Mouse (Mus musculus): ENCODE measurements around the gene Kdr.

Kdr gene

GRCm38 (mm10) chr5:75978374-75979100 is at the start of gene Kdr:
Kdr (minus strand) TSS chr5:75978458.
- ATAC-seq (ENCODE audit: low TSS enrichment), result peak; percentile 51; the same call in 1 of the 2 replicates

- ATAC-seq (ENCODE audit: low TSS enrichment), result no peak
These were observed 48.5 kb upstream of the Kdr start for GRCm38 (mm10) chr5:76026805-76027204.

- ATAC-seq (ENCODE audit: low TSS enrichment), result no peak; the same call in 1 of the 2 replicates
These were observed 47.9 kb upstream of the Kdr start for GRCm38 (mm10) chr5:76025996-76026665.

GRCm38 (mm10) chr5:76023011-76023773 is 44.9 kb upstream of the Kdr start:
- ATAC-seq (ENCODE audit: low TSS enrichment), result no peak

GRCm38 (mm10) chr5:76022436-76022835 is 44.2 kb upstream of the Kdr start:
- no peak for ATAC-seq (ENCODE audit: low TSS enrichment)

GRCm38 (mm10) chr5:76018321-76018720 is 40.1 kb upstream of the Kdr start:
- no peak for ATAC-seq (ENCODE audit: low TSS enrichment)

- no peak for ATAC-seq (ENCODE audit: low TSS enrichment)
These were observed 37.8 kb upstream of the Kdr start for GRCm38 (mm10) chr5:76016086-76016485.

DNA sequence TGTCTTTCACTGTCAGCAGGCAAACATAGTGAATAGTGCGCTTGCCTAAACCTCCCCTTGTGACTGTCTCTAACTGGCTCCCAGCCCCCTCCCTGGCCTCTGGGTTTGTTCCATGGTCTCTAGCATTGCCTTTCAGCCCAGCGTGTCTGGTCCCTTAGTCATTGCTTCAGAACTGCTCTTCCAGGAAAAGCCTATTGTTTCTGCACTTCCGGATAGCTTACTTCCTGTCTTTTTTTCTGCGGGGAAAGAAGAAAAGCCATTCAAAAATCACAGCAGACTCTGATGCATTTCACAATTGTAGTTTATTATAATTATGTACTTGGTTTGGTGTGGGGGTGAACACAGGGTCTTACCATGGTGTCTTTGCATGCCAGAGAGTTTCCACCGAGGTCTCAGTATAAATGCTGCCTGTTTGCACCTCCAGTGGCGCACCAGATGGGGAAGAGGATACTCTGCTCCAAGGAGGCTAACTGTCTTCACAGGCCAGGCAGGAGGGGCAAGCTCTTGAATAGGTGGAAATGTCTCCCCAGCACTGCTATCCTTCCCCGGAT is 35.7 kb upstream of the Kdr start:
- peak; percentile 31; the same call in 1 of the 2 replicates for ATAC-seq (ENCODE audit: low TSS enrichment)

DNA sequence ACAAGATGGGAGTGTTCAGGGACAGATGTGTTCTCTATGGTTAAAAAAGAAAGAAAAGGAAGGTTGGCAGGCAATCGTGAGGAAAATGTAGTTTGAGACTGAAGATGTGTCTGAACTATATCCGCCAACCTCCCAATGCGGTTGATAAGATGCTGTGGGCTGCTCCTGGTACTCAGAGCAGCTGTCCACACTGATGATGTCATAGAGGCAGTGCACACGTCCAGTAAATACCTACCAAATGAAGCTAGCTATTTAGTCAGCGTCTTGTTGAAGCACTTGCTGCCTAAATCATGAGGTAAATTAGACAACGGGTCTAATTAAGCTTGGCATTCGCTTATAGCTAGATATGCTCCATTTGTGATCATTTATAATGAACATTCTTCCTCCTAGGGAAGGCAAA is 28.1 kb upstream of the Kdr start:
- ATAC-seq (ENCODE audit: low TSS enrichment), result no peak

- no peak for ATAC-seq (ENCODE audit: low TSS enrichment)
These were observed 12.0 kb upstream of the Kdr start for GRCm38 (mm10) chr5:75990212-75990611.

DNA sequence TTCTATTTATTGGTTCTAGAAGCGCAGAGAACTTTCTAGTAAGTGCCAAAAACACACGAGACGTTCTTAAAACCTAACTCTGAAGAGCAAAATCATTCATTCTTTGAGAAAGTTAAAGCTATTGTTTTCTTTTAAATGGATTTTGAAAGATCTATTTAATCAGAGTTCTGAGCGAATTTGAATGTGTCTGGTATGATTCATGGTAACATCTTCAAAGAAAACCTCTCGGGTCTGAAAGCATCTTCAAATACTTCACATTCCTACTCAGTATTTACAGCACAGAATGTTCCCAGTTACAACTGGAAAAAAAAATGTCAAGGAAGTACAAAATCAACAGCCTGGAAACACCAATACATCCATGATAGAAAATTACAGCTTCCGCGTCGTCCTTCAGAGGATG is 9.3 kb upstream of the Kdr start:
- ATAC-seq (ENCODE audit: low TSS enrichment), result peak; percentile 86

GRCm38 (mm10) chr5:75980521-75981311 is 2.5 kb upstream of the Kdr start:
- ATAC-seq (ENCODE audit: low TSS enrichment), result no peak

- ATAC-seq (ENCODE audit: low TSS enrichment), result no peak
These were observed 850 bp upstream of the Kdr start for GRCm38 (mm10) chr5:75979108-75979507.

- peak; percentile 76 for ATAC-seq (ENCODE audit: low TSS enrichment)
These were observed 551 bp downstream of the Kdr start for GRCm38 (mm10) chr5:75977441-75978373.

DNA sequence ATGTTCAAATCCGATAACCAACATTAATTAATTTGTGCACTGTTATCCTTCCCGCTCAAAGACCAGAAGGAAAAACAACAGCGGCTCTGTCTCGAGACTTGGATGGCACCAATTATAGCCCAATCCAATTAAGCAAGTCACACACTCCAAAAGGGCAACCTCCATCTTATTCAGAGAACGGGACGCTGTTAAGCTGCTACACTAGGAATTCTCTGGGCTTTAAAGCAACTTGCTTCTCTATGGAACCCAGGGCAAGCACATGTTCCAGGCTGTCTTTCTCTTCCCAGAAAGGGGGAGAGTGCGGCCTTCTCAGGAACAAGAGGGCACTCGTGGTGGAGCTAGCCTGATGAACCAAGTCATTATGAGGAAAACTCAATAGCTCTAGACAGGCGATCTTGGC is 1.6 kb downstream of the Kdr start:
- ATAC-seq (ENCODE audit: low TSS enrichment), result no peak

- no peak for ATAC-seq (ENCODE audit: low TSS enrichment)
These were observed 2.9 kb downstream of the Kdr start for GRCm38 (mm10) chr5:75975398-75975797.

DNA sequence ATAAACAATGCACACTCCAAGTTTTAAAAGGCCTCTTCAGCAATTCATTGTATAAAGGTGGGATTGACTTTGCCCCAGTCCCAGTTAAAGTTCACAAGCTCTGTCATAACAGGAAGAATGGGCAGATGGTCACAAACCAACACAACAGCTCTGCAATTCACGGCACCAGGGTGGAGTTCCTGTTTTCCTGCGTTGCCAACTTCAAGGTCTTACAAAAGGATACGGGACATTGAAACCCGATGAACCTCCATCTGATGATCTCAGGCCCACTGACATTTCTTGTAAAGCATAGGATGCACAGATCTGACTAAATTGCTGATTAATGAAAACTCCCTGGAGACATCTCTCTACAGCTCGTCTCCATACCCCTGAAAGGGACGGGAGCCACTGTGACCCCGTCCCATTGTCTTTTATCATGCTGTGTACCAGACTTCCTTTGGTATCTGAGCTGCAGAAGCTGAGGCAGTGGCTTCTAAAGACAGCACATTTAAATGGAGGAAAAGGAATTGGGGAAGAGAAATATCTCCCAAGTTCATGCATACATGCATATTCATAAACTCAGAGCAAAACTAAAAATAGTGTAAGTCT is 3.6 kb downstream of the Kdr start:
- ATAC-seq (ENCODE audit: low TSS enrichment), result no peak

DNA sequence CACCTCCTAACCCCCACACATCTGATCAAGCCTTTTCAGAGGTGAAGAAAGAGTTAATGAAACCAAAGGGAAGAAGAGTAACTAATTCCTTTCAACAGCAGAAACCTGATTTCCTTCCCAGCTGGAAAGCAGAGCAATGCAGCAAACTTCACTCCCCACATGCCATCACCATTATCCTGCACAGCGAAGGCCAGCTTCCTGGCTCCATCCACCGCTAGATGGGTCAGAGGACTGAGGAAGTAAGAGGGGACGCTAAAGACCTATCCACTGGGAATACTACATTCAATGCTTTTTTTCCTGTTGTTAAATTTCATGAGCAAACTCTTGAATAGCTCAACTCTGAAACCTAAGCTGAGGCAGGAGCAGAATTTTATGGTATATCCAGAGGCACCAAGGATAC is 8.4 kb downstream of the Kdr start:
- ATAC-seq (ENCODE audit: low TSS enrichment), result no peak

GRCm38 (mm10) chr5:75962558-75962957 is 15.7 kb downstream of the Kdr start:
- ATAC-seq (ENCODE audit: low TSS enrichment), result no peak
